Mouse (Mus musculus): ENCODE measurements around the gene Actn4.

- TF ChIP-seq CTCF (IDR thresholded peaks at IDR 0.05; ENCODE audit: borderline replicate concordance, extremely low read depth, insufficient read depth, insufficient read length) (no peak), POLR2A (IDR thresholded peaks at IDR 0.05; ENCODE audit: borderline replicate concordance, extremely low read depth, insufficient read depth, insufficient read length, poor library complexity, severe bottlenecking) (no peak)
These were observed 43.6 kb downstream of the Actn4 start for GRCm38 (mm10) chr7:28918540-28918939.
